Mouse (Mus musculus) C2C12 (cell line): ENCODE results near the gene Dennd2a.

Source experiments
- CTCF ChIP-seq: IDR thresholded peaks from one replicate; pipeline ENCODE4 v1.5.1; 2011; ENCODE audit not compliant: control insufficient read depth, insufficient read depth, insufficient read length
- FOSL1 ChIP-seq: IDR thresholded peaks from one replicate; pipeline ENCODE4 v1.8.0; 2011; ENCODE audit warnings: mild to moderate bottlenecking, low read length; ENCODE audit not compliant: poor library complexity, insufficient read depth, severe bottlenecking
- MYOG ChIP-seq: IDR thresholded peaks from one replicate; pipeline ENCODE4 v1.6.1; 2011; ENCODE audit not compliant: control insufficient read depth, insufficient read length; ENCODE audit errors: extremely low read depth
- USF1 ChIP-seq: IDR thresholded peaks from one replicate; pipeline ENCODE4 v1.6.1; 2011; ENCODE audit warnings: low read depth, mild to moderate bottlenecking, control low read depth, moderate library complexity

DNA sequence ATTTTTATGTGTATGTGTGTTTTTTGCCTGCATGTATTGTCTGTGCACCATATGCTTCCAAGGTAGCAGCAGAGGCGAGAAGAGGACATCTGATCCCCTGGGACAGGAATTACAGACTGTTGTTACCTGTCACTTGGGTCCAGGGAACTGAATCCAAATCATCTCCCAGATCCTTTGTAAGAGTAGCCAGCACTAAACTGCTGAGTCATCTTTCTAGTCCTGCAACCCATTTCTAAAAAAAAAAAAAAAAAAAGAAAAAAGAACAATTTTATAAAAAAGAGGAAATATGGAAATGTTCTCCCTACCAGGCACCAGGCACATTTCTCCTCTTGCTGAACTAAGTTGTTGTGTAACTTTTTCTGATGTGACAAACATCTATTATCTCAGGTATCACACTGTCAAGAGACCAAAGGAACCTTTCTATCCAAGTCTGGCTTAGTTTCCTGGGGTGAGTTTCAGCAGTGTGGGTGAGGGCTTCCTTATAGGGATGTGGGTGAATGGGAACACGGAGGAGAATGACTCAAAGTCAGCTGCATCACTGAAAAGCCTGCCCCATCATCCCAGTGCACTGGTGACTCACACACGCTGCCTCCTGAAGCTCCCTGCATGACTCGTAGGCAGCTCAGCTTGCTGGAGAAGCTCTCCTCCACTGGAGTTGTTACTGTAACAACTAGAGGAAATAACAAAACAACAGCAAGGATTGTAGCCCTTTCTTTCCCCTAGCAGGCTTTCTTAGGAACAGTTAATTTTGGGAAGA is 110.1 kb downstream of the Dennd2a start:
- no peak for TF ChIP-seq CTCF
- no peak for TF ChIP-seq USF1
- TF ChIP-seq MYOG: no peak
- peak; percentile 82 for TF ChIP-seq FOSL1
